Mouse (Mus musculus) bone marrow, adult 2 months (tissue): ENCODE measurements around the gene Eps15l1.

Experiments used
- CTCF ChIP-seq: fragments of 200-500 bp; IDR thresholded peaks from 2 replicates; pipeline ENCODE4 v1.5.1; 2011; ENCODE audit warnings: low read length, control low read depth; ENCODE audit not compliant: control insufficient read depth, insufficient read depth
- POLR2A ChIP-seq: fragments of 200-500 bp; IDR thresholded peaks from 2 replicates; pipeline ENCODE4 v1.6.1; 2011; ENCODE audit warnings: low read depth, mild to moderate bottlenecking, control low read depth, low read length, borderline replicate concordance; ENCODE audit not compliant: control insufficient read depth

GRCm38 (mm10) chr8:72470684-72471083 is 49.4 kb upstream of the Eps15l1 start:
- TF ChIP-seq CTCF (no peak), POLR2A (no peak)
